Mouse (Mus musculus) megakaryocyte progenitor cell, adult 5-6 weeks (primary cell): Measurements from ENCODE around the gene Ina. TPM values are rescaled to one million over a fixed set of nuclear protein-coding genes. Genes with fewer than 3 reads are reported as not detected.
A peak's percentile ranks its signal among the peaks of the same experiment; 100 is the strongest.

Experiments
- ATAC-seq: replicated peaks from 2 replicates; pipeline ENCODE4 v1.8.0; 2016; ENCODE audit warnings: mild to moderate bottlenecking, moderate TSS enrichment, inconsistent platforms; ENCODE audit not compliant: poor library complexity
- total RNA-seq, 2 experiments: library from RNA; stranded (forward) in 1 of 2; stranded (reverse) in 1 of 2; fragments of 157-497, 149-512 nt in 1 of 2; fragments of 200-1000 nt in 1 of 2; gene quantifications; 2 replicates each; pipeline versions ENCODE4 v1.2.3 to v1.2.4; 2015 to 2017

Gene Ina
- total RNA-seq, 2 experiments from 2014 or later: not detected

GRCm38 (mm10) chr19:47050271-47051032 lies 36.0 kb downstream of the Ina start, which contains the start of gene Pcgf6:
Pcgf6 (minus strand) TSS chr19:47050906.
- peak; percentile 88 for ATAC-seq

GRCm38 (mm10) chr19:47052927-47053326 lies 38.4 kb downstream of the Ina start:
- ATAC-seq: no peak

- ATAC-seq: no peak
Measured at GRCm38 (mm10) chr19:47053471-47053870, 39.0 kb downstream of the Ina start.

- no peak for ATAC-seq
Measured at GRCm38 (mm10) chr19:47057684-47058083, 43.2 kb downstream of the Ina start.

- no peak for ATAC-seq
Measured at GRCm38 (mm10) chr19:47065860-47066259, 51.4 kb downstream of the Ina start.

GRCm38 (mm10) chr19:47067096-47067882 lies 52.8 kb downstream of the Ina start, which contains the start of gene Taf5:
Taf5 (plus strand) TSS chr19:47067746.
- ATAC-seq: peak; percentile 96

- ATAC-seq: peak; percentile 86
Measured at GRCm38 (mm10) chr19:47067924-47068611, 53.6 kb downstream of the Ina start.

Other genes with a start within 250 kb of the Ina start
- 52.5 and 59.4 TPM in 2 replicates for gene Nt5c2, start 455 bp downstream of the Ina start, total RNA-seq (2015)
- 79.3 and 80.0 TPM in 2 replicates for gene Nt5c2, start 455 bp downstream of the Ina start, total RNA-seq (2017)
- gene Pcgf6, start 36.2 kb downstream of the Ina start, total RNA-seq (2015): 22.8 and 29.0 TPM in 2 replicates
- gene Pcgf6, start 36.2 kb downstream of the Ina start, total RNA-seq (2017): 9.1 and 14.2 TPM in 2 replicates
- gene Taf5, start 53.0 kb downstream of the Ina start, total RNA-seq (2015): 17.0 and 18.7 TPM in 2 replicates
- 20.6 and 25.7 TPM in 2 replicates for gene Taf5, start 53.0 kb downstream of the Ina start, total RNA-seq (2017)
- gene Usmg5, start 75.9 kb downstream of the Ina start, total RNA-seq (2015): 483 and 581 TPM in 2 replicates
- gene Usmg5, start 75.9 kb downstream of the Ina start, total RNA-seq (2017): 452 and 544 TPM in 2 replicates
- 9.0 and 12.6 TPM in 2 replicates for gene Pdcd11, start 76.1 kb downstream of the Ina start, total RNA-seq (2015)
- 23.0 and 27.4 TPM in 2 replicates for gene Pdcd11, start 76.1 kb downstream of the Ina start, total RNA-seq (2017)
- 6.1 and 7.3 TPM in 2 replicates for gene Calhm2, start 123.6 kb downstream of the Ina start, total RNA-seq (2015)
- 11.3 and 14.4 TPM in 2 replicates for gene Calhm2, start 123.6 kb downstream of the Ina start, total RNA-seq (2017)
- not detected in 2 replicates for gene Calhm1, start 129.6 kb downstream of the Ina start, total RNA-seq (2015)
- not detected in 2 replicates for gene Calhm1, start 129.6 kb downstream of the Ina start, total RNA-seq (2017)
- not detected in 2 replicates for gene Calhm3, start 143.1 kb downstream of the Ina start, total RNA-seq (2015)
- not detected in 2 replicates for gene Calhm3, start 143.1 kb downstream of the Ina start, total RNA-seq (2017)
- not detected in 2 replicates for gene Neurl1a, start 164.1 kb downstream of the Ina start, total RNA-seq (2015)
- 0.04 TPM in 1 of 2 replicates, not detected in the other for gene Neurl1a, start 164.1 kb downstream of the Ina start, total RNA-seq (2017)